Mouse (Mus musculus): ENCODE results near the gene H2-Q2.
A peak's percentile ranks its signal among the peaks of the same experiment; 100 is the strongest.

- TF ChIP-seq CTCF (IDR thresholded peaks at IDR 0.05; ENCODE audit: low read depth) (peak; percentile 82), EP300 (IDR thresholded peaks at IDR 0.05; ENCODE audit: low read depth) (no peak)
These were observed 40.3 kb upstream of the H2-Q2 start for GRCm38 (mm10) chr17:35301645-35302258.

Data from heart, postnatal 0 days (tissue).